Mouse (Mus musculus) left cerebral cortex, postnatal 4 days (tissue): ENCODE measurements around the gene Hoxc4. TPM values are rescaled to one million over a fixed set of nuclear protein-coding genes. Genes with fewer than 3 reads are reported as not detected.

Experiments
- DNase-seq: peaks from one replicate; pipeline ENCODE4 v3.0.0-alpha.2; 2022
- intact Hi-C: fragments of 180-260 bp; cut with DNase I; formaldehyde crosslinking; loops from one replicate; pipeline ENCODE4 v1.15.1; 2025
- total RNA-seq, 2 experiments: library from RNA; stranded (reverse); gene quantifications; 2 replicates each; pipeline ENCODE4 v1.2.3; 2021

Gene Hoxc4
- total RNA-seq, 2 experiments from 2014 or later: not detected

- intact Hi-C loops: loop anchor here (10.0 kb wide), 2 partner anchors 188 to 292 kb away; no protein-coding TSS in a partner anchor
- DNase-seq: peak; percentile 94
Observed at GRCm38 (mm10) chr15:102987124-102987833, 31.5 kb upstream of the Hoxc4 start.

DNA sequence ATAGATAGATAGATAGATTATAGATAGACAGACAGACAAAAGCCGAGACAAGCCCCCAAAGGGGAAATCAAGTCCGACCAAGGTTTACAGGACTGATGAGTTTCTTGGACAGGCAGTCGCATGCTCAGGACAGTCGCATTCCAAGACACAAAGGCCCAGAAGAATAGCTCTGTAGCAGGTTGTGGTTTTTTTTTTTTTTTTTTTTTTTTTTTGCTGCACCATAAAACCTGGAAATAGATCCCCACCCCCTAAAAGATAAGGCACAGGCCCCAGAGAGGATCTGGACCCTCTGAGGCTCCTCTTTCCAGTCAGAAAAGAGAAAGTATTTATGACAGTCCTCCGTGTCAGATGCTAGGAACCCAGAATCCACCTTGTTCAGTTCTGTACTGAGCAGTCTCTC is 30.7 kb upstream of the Hoxc4 start:
- DNase-seq: no peak
- intact Hi-C loops: loop anchor here (10.0 kb wide), 2 partner anchors 187 to 293 kb away; no protein-coding TSS in a partner anchor

GRCm38 (mm10) chr15:102990461-102991397 is 28.0 kb upstream of the Hoxc4 start, which contains the start of gene Hoxc8:
Gene Hoxc8, plus strand, starts transcription at chr15:102990607.
- intact Hi-C loops: loop anchor here (5.0 kb wide), 1 partner anchor 317 kb away; no protein-coding TSS in a partner anchor
- DNase-seq: no peak

DNA sequence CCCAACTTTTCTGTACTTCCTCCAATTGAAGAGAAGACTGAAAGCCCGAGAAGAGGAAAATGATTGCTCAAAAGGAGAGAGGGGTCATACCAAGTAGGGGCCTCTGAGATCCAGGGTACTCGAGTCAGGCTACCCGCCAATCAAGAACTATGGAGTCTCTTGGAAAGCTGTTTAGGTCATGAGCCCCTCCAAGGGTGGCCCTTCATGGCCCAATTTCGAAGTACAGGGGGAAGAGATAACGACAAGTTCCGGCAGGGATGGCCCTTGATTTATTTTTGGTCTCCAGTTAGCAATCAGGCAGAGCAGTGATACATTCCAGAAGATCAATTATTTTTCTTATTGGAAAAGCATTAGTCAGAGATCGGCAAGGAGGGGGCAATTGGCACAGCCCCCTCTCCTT is 27.0 kb upstream of the Hoxc4 start:
- no peak for DNase-seq
- intact Hi-C loops: loop anchor here (5.0 kb wide), 1 partner anchor 316 kb away; no protein-coding TSS in a partner anchor

DNA sequence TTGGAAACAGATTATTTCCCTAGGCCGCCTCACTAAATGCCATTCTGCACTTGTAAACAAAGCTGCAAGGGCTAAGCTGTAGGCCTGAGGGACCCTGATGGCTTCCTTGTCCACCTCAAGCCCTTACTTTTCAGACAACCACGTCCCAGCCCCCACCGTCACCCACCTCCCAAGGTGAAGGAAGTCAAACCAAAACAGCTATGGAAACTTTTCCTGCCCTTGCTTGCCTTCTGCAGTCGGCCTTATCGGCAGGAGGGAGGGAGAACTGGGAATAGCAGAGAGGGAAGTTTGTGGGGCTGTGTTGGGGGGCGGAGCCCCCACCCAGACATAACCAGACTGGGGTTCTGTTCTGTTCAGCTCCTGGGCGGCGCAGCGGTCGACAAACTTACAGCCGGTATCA is 26.5 kb upstream of the Hoxc4 start:
- intact Hi-C loops: loop anchor here (5.0 kb wide), 1 partner anchor 315 kb away; no protein-coding TSS in a partner anchor
- DNase-seq: no peak

GRCm38 (mm10) chr15:102992863-102993262 is 25.9 kb upstream of the Hoxc4 start:
- DNase-seq: no peak
- intact Hi-C loops: loop anchor here (5.0 kb wide), 1 partner anchor 314 kb away; no protein-coding TSS in a partner anchor

- intact Hi-C loops: no loop called here
- no peak for DNase-seq
Observed at GRCm38 (mm10) chr15:102996548-102996947, 22.2 kb upstream of the Hoxc4 start.

- no peak for DNase-seq
- intact Hi-C loops: no loop called here
Observed at GRCm38 (mm10) chr15:102997431-102997830, 21.3 kb upstream of the Hoxc4 start.

- no peak for DNase-seq
- intact Hi-C loops: no loop called here
Observed at GRCm38 (mm10) chr15:102997939-102998355, 20.8 kb upstream of the Hoxc4 start, which contains the start of gene Hoxc6. Gene Hoxc6, plus strand, starts transcription at chr15:102998257.

DNA sequence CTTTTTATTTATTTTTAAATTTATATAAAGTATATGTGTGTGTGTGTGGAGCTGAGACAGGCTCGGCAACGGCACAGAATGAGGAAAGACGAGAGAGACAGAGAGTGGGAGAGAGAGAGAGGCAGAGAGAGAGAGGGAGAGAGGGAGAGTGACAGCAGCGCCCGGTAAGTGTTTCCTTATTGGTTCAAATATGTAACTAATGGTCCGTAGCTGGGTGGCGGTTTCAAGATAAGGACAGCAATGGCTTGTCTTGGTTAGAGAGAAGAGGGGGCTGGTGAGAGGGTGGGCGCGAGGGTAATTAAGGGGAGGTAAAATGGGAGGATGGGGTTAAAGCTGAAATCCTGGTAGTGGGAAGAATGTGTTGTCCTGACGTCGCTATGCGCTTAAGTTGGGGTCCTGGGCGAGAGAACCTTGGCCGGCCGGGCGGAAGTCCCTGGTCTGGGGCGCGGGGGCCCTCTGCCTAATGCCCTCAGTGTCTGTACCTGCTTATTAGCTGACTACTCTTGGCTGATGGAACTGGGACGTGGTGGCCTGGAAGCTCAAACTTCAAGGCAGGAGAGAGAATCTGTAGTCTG is 20.0 kb upstream of the Hoxc4 start:
- no peak for DNase-seq
- intact Hi-C loops: no loop called here

GRCm38 (mm10) chr15:102999183-102999831 is 19.4 kb upstream of the Hoxc4 start:
- DNase-seq: no peak

DNA sequence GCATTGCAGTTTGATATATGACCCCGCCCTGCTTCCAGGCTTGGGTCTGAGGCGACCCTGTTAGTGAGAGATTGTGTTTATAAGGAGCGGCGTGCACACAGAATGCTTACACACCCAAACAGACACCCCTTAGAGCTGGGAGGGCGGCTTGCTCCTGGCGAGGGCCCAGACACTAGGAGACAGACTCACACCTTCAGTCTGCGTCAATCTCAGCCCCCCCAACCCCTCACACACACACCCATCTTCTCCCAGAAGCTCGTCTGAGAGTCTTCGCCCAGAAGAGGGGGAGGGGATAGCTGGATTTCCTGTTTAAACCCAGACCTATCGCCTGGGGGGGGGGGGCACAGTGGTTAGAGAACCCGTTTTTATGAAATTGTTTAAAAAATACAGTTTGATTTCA is 18.8 kb upstream of the Hoxc4 start:
- intact Hi-C loops: no loop called here
- DNase-seq: no peak

More at GRCm38 (mm10) chr15:102999183-102999831, 19.4 kb upstream of the Hoxc4 start:
- intact Hi-C loops: no loop called here

- DNase-seq: no peak
- intact Hi-C loops: no loop called here
Observed at GRCm38 (mm10) chr15:103000501-103000901, 18.2 kb upstream of the Hoxc4 start.

DNA sequence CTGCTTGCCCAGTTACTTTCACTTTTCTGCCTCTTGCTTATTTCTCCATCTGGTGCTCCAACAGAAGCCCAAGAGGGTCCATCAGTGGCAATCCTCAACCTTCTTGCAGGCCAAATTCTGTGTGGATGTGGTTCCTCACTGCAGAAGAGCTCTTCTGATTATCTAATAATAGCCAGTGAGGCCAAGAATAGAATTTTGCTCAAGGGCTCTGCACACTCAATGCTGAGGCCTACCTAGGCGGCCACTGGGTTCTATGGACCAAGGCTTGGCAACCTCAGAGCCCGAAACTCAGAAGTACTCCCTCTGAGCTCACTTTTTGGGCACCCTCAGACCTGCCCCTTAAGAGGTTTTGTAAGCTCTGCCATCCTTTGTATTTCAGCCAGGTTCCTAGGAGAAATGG is 17.4 kb upstream of the Hoxc4 start:
- DNase-seq: no peak
- intact Hi-C loops: no loop called here

DNA sequence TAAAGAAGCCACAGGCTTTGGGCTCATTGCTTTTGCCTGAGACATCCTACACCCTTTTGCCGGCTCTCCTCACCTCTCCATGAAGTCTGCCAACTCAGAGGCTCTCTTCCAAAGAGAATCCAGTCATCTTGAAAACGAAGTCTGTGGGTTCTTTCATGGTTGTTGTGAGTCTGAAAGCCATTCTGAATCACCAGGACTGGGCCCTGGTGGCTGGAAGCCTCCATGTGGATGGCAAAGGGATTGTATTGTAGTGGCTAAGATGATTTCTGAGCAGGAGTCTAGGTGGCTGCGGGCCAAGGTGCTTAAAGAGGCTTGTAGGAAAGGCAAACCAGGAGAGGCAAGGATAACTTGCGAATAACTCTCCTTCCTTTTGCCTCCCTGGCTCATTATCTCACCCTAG is 16.6 kb upstream of the Hoxc4 start:
- DNase-seq: no peak
- intact Hi-C loops: no loop called here

GRCm38 (mm10) chr15:103002821-103003448 is 15.8 kb upstream of the Hoxc4 start:
- intact Hi-C loops: no loop called here
- no peak for DNase-seq

DNA sequence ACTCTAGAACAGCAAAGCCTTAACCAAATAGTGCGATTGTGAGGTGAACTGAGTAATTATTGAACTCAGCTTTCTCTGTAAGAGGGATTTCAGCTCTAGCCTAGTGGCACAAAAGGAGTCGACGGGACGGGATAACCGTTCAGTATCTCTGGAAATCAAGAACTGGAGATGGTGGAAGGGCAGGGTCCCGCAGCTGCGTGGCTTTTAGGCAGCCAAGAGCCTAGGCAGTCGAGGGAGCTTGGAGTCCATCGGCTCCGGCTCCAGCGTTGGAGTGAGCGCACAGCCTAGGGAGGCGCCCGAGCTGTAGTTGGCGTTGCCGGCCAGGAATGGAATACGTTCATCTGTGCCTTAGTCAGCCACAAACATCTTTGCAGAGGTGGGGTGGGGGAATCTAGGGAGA is 13.4 kb upstream of the Hoxc4 start:
- intact Hi-C loops: no loop called here
- DNase-seq: no peak

- no peak for DNase-seq
- intact Hi-C loops: no loop called here
Observed at GRCm38 (mm10) chr15:103005797-103006196, 12.9 kb upstream of the Hoxc4 start.

GRCm38 (mm10) chr15:103006326-103006725 is 12.4 kb upstream of the Hoxc4 start:
- intact Hi-C loops: no loop called here
- DNase-seq: no peak
